Mouse (Mus musculus) intestine, embryonic 15.5 days (tissue): ENCODE measurements around the gene 9130008F23Rik. TPM values are rescaled to one million over a fixed set of nuclear protein-coding genes. Genes with fewer than 3 reads are reported as not detected.
A peak's percentile ranks its signal among the peaks of the same experiment; 100 is the strongest.

Experiments
- ATAC-seq: fragments of 200-750 bp; cut with Nextera tagmentation; 2 replicates; pipeline ENCODE4 v1.8.0; 2017; ENCODE audit warnings: moderate TSS enrichment, moderate library complexity
- H3K27ac ChIP-seq: fragments of 300-500 bp; sonication (generic); 2 replicates; pipeline ENCODE4 v1.5.1; 2015; ENCODE audit warnings: mild to moderate bottlenecking, inconsistent platforms
- H3K27me3 ChIP-seq: fragments of 300-500 bp; sonication (generic); replicated peaks from 2 replicates; pipeline ENCODE4 v1.6.1; 2015; ENCODE audit warnings: inconsistent platforms
- H3K36me3 ChIP-seq: fragments of 300-500 bp; sonication (generic); 2 replicates; pipeline ENCODE4 v1.6.1; 2015; ENCODE audit warnings: inconsistent platforms
- H3K4me1 ChIP-seq: fragments of 300-500 bp; sonication (generic); replicated peaks from 2 replicates; pipeline ENCODE4 v1.6.1; 2015; ENCODE audit warnings: inconsistent platforms
- H3K4me2 ChIP-seq: fragments of 300-500 bp; sonication (generic); replicated peaks from 2 replicates; pipeline ENCODE4 v1.6.1; 2015; ENCODE audit warnings: mild to moderate bottlenecking, inconsistent platforms
- H3K4me3 ChIP-seq: fragments of 300-500 bp; sonication (generic); replicated peaks from 2 replicates; pipeline ENCODE4 v1.5.1; 2015; ENCODE audit warnings: inconsistent platforms
- H3K9ac ChIP-seq: fragments of 300-500 bp; sonication (generic); 2 replicates; pipeline ENCODE4 v1.6.1; 2015; ENCODE audit warnings: inconsistent platforms
- H3K9me3 ChIP-seq: fragments of 300-500 bp; sonication (generic); 2 replicates; pipeline ENCODE4 v1.6.1; 2016; ENCODE audit warnings: inconsistent platforms
- WGBS: fragments of 180-500 bp; shearing (Covaris S2); methylation state at CpG from one replicate; pipeline ENCODE4 v1.1.7; 2015; 5-methylcytosine and 5-hydroxymethylcytosine counted together
- polyA plus RNA-seq: library from polyadenylated mRNA; unstranded; fragments of >200 nt; fragmentation: Nextera tagmentation; extraction: Ambion mirVana; gene quantifications from 2 replicates; pipeline ENCODE4 v1.2.1, GENCODE M21; 2015

The 9130008F23Rik gene
- 4.4 and 4.8 TPM in 2 replicates for polyA plus RNA-seq

DNA sequence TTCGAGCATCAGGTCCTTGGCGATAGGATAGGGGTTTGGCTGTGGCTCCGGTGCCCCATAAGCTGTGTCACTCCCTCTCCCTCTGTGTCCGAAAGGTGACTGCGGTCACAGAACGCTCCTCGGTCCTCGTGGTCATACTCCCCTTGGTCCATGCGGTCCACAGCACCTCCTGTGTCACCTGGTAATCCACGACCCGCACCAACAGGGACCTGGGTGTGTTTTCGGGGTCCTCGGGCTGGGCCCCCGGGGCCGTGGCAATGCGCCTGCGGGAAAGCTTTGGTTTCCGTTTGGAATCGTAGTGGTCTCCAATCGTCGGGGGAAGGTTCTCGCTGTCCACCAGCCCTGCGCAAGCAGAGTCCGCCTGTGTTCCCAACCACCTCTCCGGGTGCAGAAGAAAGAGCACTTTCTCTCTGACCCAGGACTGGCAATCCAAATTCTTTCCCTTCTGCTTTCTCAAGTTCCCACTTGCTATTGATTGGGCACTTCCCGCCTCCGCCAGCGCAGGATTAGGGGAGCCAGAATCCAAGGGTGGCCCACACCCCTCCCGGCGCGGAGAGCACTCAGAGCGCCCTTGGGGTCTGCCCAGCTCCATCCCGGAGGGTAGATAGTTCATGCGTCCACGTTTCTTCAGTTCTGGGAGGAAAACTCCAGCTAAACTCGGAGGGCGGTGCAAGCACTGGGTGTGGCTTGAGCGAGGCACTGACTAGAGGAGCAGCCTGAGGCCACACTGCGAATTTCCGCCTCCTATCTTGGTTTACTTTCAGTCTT is at the start of gene 9130008F23Rik:
Gene 9130008F23Rik, minus strand, starts transcription at position 636 of the 768 bp plus-strand sequence.
- Histone ChIP-seq H3K36me3 (no peaks in the 10 kb centered on the region), H3K27ac (peak within 1 kb of the TSS; percentile 71), H3K9ac (peak within 1 kb of the TSS; percentile 68), H3K4me3 (peak within 1 kb of the TSS; percentile 66), H3K4me1 (no peaks in the 10 kb centered on the region), H3K9me3 (no peaks in the 10 kb centered on the region), H3K27me3 (no peaks in the 10 kb centered on the region), H3K4me2 (peak within 1 kb of the TSS; percentile 84)
- ATAC-seq, result peak; percentile 91
- under 1% methylated on average over 40 of the region's 40 CpGs for WGBS

DNA sequence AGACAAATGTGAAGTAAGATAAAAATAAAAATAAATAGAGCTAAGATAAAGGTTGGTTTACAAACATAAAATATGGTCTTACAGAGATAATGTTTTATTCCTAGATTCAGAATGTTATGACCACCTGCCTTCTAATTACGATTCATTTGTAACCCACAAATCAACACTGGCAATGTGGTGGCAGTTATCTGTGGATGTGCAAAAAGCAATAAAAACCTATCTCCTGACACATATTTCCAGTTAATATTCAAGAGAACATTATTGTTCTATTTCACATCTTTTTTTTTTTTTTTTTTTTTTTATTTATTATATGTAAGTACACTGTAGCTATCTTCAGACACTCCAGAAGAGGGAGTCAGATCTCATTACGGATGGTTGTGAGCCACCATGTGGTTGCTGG is 35.1 kb upstream of the 9130008F23Rik start:
- H3K4me1 ChIP-seq, result no peaks in the 10 kb centered on the region
- no peaks in the 10 kb centered on the region for H3K27me3 ChIP-seq
- no peak overlapping the region for H3K27ac ChIP-seq
- no peak overlapping the region for H3K4me2 ChIP-seq
- no peak for ATAC-seq
- H3K9me3 ChIP-seq, result no peaks in the 10 kb centered on the region
- no peaks in the 10 kb centered on the region for H3K36me3 ChIP-seq
- H3K9ac ChIP-seq, result no peak overlapping the region
- 92% methylated on average over 2 of the region's 2 CpGs for WGBS
- no peak overlapping the region for H3K4me3 ChIP-seq

DNA sequence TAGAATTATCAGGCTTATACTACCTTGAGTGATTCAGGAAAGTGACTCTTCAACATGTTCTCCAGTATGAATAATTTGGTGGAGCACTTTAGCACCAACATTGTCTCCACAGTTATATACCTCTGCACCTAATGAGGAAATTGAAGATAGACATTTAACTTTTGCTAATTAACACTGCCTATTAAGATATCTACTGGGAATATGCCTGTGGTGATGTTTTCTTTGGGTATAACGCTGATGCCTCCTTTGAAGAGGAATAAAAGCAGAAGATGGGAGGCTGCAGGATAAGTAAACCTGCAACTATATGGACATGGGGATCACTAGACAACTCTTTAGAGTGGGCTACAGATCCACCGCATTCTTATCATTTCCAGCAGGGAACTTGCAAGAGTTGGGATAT is 33.9 kb upstream of the 9130008F23Rik start, which contains the start of gene Glyatl3:
Gene Glyatl3, minus strand, starts transcription at position 101 of the 400 bp plus-strand sequence.
- no peaks in the 10 kb centered on the region for H3K9me3 ChIP-seq
- H3K4me3 ChIP-seq, result no peak within 1 kb of the TSS
- H3K36me3 ChIP-seq, result no peaks in the 10 kb centered on the region
- WGBS, result 97% methylated on average over 2 of the region's 2 CpGs
- H3K27me3 ChIP-seq, result no peaks in the 10 kb centered on the region
- no peaks in the 10 kb centered on the region for H3K4me1 ChIP-seq
- H3K27ac ChIP-seq, result no peak within 1 kb of the TSS
- no peak within 1 kb of the TSS for H3K4me2 ChIP-seq
- no peak for ATAC-seq
- H3K9ac ChIP-seq, result no peak within 1 kb of the TSS

DNA sequence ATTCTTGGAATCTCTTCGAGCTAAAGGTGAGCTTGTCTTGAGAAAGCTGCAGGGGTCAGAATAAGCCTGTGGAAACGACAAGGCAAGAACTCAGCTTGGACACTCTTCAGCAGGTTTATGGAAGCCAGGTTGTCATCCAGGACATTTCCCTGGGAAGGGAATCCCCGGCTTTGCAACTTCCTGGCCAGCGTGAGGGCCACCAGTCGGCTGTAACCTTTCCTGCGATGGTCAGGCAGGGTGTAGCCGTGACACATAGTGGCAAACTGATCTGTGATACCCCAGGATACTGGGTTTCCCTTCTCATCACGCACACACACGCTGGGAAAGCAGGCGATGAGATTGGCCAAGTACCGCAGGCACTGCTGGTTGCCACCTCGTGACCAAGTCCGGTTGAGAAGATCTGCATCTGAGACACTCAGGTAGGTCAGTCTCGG is 24.4 kb upstream of the 9130008F23Rik start:
- no peak overlapping the region for H3K27ac ChIP-seq
- peak overlapping the region; percentile 42 for H3K4me2 ChIP-seq
- no peaks in the 10 kb centered on the region for H3K9me3 ChIP-seq
- no peak for ATAC-seq
- no peak overlapping the region for H3K9ac ChIP-seq
- H3K27me3 ChIP-seq, result no peaks in the 10 kb centered on the region
- no peak overlapping the region for H3K4me3 ChIP-seq
- H3K4me1 ChIP-seq, result no peaks in the 10 kb centered on the region
- no peaks in the 10 kb centered on the region for H3K36me3 ChIP-seq
- WGBS, result 8% methylated on average over 13 of the region's 14 CpGs

DNA sequence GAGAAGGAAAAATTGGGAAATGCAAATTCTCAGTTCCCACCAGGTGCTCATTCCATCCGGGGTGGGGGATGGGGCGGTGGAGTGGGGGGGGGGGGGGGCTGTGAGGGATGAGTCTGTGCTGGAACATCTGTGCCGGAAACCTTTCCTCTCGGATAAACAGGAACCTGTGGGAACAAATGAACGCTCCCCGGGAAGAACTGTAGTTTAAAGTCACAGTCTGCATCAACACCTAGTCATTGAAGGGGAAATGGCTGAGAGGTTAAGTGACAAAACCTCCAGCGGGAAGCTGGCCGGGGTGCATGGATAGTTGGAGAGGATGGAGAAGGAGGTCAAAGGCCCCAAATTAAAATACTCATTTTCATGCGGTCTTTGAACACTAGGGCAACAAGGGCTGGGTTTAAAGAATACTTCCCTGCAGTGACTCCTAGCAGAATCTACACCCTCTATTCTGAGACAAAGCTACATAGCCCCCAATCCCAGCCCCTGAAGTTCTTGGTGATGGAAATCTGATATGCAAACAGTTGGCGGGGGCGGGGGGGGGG is 23.8 kb upstream of the 9130008F23Rik start:
- Histone ChIP-seq H3K36me3 (no peaks in the 10 kb centered on the region), H3K4me1 (no peaks in the 10 kb centered on the region), H3K4me3 (no peak overlapping the region), H3K9me3 (no peaks in the 10 kb centered on the region), H3K27me3 (no peaks in the 10 kb centered on the region), H3K27ac (no peak overlapping the region), H3K4me2 (peak overlapping the region; percentile 42), H3K9ac (no peak overlapping the region)
- no peak for ATAC-seq
- WGBS, result 13% methylated on average over 11 of the region's 11 CpGs

DNA sequence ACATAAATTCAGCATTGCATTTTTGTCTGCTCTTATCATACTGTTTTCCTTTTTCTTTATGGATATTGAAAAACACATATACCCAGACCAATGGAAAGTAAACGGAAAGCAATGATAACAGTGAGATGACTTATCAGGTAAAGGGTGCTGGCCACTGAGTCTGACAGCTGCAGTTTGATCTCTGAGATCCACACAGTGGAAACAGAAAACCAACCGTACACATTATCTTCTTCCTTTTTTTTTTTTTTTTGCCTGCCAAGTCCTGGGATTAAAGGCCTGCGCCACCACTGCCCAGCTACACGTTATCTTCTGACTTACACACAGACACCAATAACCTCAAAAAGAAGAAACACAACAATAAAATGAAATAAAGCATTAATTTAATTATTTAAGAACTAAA is 23.0 kb upstream of the 9130008F23Rik start:
- Histone ChIP-seq H3K9me3 (no peaks in the 10 kb centered on the region), H3K27ac (no peak overlapping the region), H3K4me3 (no peak overlapping the region), H3K36me3 (no peaks in the 10 kb centered on the region), H3K4me1 (no peaks in the 10 kb centered on the region), H3K27me3 (no peaks in the 10 kb centered on the region), H3K4me2 (no peak overlapping the region), H3K9ac (no peak overlapping the region)
- 67% methylated on average over 4 of the region's 4 CpGs for WGBS
- no peak for ATAC-seq

DNA sequence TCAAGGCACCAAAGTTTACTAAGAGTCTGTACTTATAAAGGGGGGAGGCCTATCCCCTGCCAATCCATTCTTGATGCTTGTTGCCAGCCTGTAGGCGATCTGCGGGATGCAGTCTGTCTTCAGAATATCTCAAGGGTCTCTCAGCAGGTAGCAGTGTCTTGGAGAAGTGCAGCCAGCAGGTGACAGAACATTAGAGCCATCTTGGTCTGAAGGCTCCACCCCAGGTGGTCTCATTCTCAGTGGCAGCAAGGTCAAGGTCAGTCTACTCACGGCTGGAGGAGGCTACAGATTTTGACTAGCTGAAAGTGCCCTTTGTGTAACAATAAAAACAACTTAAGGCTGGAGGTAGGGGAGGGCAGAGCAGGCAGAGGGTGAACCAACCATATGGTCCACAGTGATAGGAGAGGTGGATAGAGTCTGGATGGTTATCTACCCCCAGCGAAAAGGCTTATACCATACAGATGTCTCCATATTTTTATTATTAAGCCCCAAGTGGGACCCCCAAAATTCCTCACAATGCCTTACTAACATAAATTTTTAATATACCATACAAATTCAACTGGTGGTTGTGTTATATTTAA is 19.5 kb upstream of the 9130008F23Rik start:
- 45% methylated on average over 4 of the region's 4 CpGs for WGBS

DNA sequence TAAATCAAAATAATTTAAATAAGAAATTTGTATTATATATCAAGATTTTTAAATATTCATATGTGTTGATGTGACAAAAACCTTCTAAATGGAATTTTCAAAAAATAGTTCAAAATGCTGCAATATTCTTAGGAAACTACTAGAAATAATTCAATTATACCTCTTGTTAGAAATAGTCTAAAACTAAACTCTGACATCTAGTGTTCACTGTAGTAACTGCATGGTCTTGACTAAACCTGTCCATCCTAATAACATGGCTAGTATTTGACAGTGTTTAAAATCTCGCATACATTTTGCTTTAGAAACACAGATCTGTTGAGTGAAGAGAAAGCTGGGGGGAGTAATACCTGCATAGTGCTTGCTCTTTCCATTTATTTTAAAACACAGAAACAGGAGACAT is 16.5 kb upstream of the 9130008F23Rik start:
- Histone ChIP-seq H3K36me3 (no peaks in the 10 kb centered on the region), H3K4me3 (no peak overlapping the region), H3K27ac (no peak overlapping the region), H3K4me2 (no peak overlapping the region), H3K4me1 (no peaks in the 10 kb centered on the region), H3K9me3 (no peaks in the 10 kb centered on the region), H3K9ac (no peak overlapping the region), H3K27me3 (no peaks in the 10 kb centered on the region)
- WGBS, result 72% methylated on average over 1 of the region's 1 CpGs
- ATAC-seq, result no peak; the same call in 1 of the 2 replicates

More for the DNA sequence above, 19.5 kb upstream of the 9130008F23Rik start:
- no peak for ATAC-seq
- Histone ChIP-seq H3K4me1 (no peaks in the 10 kb centered on the region), H3K9ac (no peak overlapping the region), H3K27me3 (no peaks in the 10 kb centered on the region), H3K27ac (no peak overlapping the region), H3K36me3 (no peaks in the 10 kb centered on the region), H3K4me2 (no peak overlapping the region), H3K4me3 (no peak overlapping the region), H3K9me3 (no peaks in the 10 kb centered on the region)

DNA sequence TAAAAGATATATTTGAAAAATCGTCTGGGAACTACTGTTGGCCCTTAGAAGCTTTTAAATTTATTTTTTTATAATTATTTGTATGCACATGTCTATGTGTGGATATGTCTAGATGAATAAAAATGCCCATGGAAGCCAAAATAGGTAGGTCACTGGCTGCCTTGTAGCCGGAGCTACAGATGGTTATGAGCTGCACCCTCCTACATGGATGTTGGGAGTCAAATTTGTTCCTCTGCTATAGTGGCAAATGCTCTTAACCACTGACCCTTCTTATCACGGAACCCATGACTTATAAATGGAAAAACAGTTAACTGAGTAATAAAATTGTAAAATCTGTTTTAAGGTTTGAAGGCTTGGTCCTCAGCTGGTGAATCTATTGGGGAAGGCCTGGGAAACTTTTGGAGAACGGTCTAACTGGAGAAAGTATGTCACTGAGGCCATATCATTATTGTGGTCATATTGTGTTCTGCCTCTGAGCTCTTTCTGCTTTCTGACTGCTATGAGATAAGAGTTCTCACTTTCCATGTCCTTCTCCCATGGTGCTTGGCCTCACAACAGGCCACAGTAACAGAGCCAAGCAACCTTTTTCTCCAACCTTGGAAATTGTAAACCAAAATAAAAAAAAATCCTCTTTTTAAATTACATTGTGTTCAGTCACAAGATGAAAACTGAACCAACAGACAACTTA is 7.6 kb upstream of the 9130008F23Rik start:
- Histone ChIP-seq H3K9me3 (no peaks in the 10 kb centered on the region), H3K27me3 (no peaks in the 10 kb centered on the region), H3K4me3 (no peak overlapping the region), H3K4me2 (no peak overlapping the region), H3K36me3 (no peaks in the 10 kb centered on the region), H3K4me1 (no peaks in the 10 kb centered on the region), H3K27ac (no peak overlapping the region), H3K9ac (no peak overlapping the region)
- no peak for ATAC-seq
- 79% methylated on average over 4 of the region's 4 CpGs for WGBS

DNA sequence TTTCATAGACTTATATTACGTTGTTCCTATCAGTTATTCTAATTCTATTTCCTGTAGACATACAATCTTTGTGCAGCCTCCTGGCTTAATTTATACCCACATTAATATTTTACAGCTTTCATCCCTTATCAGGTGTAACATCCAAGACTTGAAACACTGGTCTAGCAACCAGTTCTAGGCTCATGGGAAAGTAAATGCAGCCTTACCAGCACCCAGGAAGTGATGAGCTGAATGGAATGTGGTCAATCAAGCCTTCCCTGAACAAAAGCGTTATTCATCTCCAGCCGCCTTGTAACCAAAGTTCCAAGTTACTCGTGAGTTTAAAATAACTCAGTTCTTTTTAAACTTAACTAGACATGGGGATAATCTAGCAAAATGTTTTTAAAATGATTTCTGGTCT is 4.8 kb upstream of the 9130008F23Rik start:
- WGBS, result 70% methylated on average over 4 of the region's 4 CpGs
- no peak overlapping the region for H3K4me3 ChIP-seq
- H3K27ac ChIP-seq, result no peak overlapping the region
- peak; percentile 38; the same call in 1 of the 2 replicates for ATAC-seq
- no peak overlapping the region for H3K9ac ChIP-seq
- H3K9me3 ChIP-seq, result no peaks in the 10 kb centered on the region
- H3K4me1 ChIP-seq, result no peaks in the 10 kb centered on the region
- H3K36me3 ChIP-seq, result no peaks in the 10 kb centered on the region
- H3K27me3 ChIP-seq, result no peaks in the 10 kb centered on the region
- no peak overlapping the region for H3K4me2 ChIP-seq

DNA sequence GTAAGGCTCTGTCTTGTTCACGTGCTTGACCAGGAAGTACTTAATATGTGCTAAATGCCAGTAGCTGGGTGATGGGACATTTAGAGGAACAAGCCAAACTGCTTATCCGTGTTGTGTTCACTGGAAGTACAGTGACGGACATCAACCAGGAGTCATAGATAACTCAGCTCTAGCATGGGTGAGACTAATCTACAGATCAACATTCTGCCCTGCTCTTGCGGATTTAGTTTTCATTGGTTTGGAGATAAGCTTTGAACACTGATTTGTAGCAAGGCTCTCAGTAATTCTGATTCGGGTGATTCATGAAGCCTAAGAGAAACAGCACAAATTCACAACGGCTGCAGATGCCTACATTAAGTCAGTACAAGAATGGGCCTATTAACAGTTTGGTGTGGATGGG is 1.8 kb upstream of the 9130008F23Rik start:
- WGBS, result 72% methylated on average over 6 of the region's 6 CpGs
- Histone ChIP-seq H3K4me2 (no peak overlapping the region), H3K27me3 (no peaks in the 10 kb centered on the region), H3K4me1 (no peaks in the 10 kb centered on the region), H3K9ac (no peak overlapping the region), H3K36me3 (no peaks in the 10 kb centered on the region), H3K4me3 (no peak overlapping the region), H3K27ac (no peak overlapping the region), H3K9me3 (no peaks in the 10 kb centered on the region)
- ATAC-seq, result no peak

DNA sequence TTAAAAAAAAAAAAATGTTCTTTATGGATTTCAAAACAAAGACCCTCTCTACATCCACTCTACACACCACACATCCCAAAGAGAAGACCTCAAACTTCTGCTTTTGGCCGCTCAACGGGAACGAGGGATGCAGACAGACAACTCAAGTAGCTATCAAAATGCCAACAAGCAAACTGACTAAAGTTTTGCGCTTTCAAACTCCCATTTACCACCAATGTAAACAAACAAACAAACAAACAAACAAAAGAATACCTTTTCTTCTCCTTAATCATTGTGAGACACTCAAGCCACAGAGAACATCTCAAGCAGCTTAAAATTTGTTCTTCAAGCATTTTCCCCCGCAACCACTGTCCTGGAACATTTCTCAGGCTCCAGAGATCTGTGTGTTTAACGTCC is 833 bp downstream of the 9130008F23Rik start:
- Histone ChIP-seq H3K27ac (no peak overlapping the region), H3K27me3 (no peaks in the 10 kb centered on the region), H3K4me2 (peak overlapping the region; percentile 84), H3K4me3 (peak overlapping the region; percentile 66), H3K9ac (peak overlapping the region; percentile 68), H3K4me1 (no peaks in the 10 kb centered on the region), H3K36me3 (no peaks in the 10 kb centered on the region), H3K9me3 (no peaks in the 10 kb centered on the region)
- 10% methylated on average over 6 of the region's 6 CpGs for WGBS
- no peak for ATAC-seq
